Mouse (Mus musculus): ENCODE results near the gene Arhgef3. TPM values are rescaled to one million over a fixed set of nuclear protein-coding genes. Genes with fewer than 3 reads are reported as not detected.

The Arhgef3 gene
- polyA plus RNA-seq, 1 experiment from 2014 or later: 18.5 TPM

GRCm38 (mm10) chr14:27301768-27302499, 187.2 kb downstream of the Arhgef3 start:
- no peaks in the 10 kb centered on the region for H3K36me3 ChIP-seq (ENCODE audit: control insufficient read depth, insufficient read depth)
- no peak overlapping the region for H3K4me3 ChIP-seq (ENCODE audit: low read length)
- no peaks in the 10 kb centered on the region for H3K27me3 ChIP-seq (ENCODE audit: control insufficient read depth, insufficient read depth, low read length)
- H3K9me3 ChIP-seq (replicated peaks; ENCODE audit: control insufficient read depth, low read length): no peaks in the 10 kb centered on the region
- 67% methylated on average over 5 of the region's 5 CpGs for WGBS
- H3K27ac ChIP-seq (ENCODE audit: low read length): no peak overlapping the region
- H3K4me1 ChIP-seq (ENCODE audit: control insufficient read depth, insufficient read depth, low read length): peaks cover 4% of the 10 kb centered on the region
- H3K9ac ChIP-seq (ENCODE audit: low read length): no peak overlapping the region
- no peak overlapping the region for H3K4me2 ChIP-seq (ENCODE audit: low read depth, low read length)
- no peak for ATAC-seq (replicated peaks; ENCODE audit: extremely low read depth, insufficient read depth, low FRiP score)

- H3K4me3 ChIP-seq (ENCODE audit: low read length): no peak overlapping the region
- 67% methylated on average over 4 of the region's 4 CpGs for WGBS
These were observed 188.6 kb downstream of the Arhgef3 start for GRCm38 (mm10) chr14:27303294-27303693.

GRCm38 (mm10) chr14:27304408-27304807, 189.7 kb downstream of the Arhgef3 start:
- ATAC-seq (replicated peaks; ENCODE audit: extremely low read depth, insufficient read depth, low FRiP score): no peak
- no peaks in the 10 kb centered on the region for H3K27me3 ChIP-seq (ENCODE audit: control insufficient read depth, insufficient read depth, low read length)
- no peak overlapping the region for H3K4me3 ChIP-seq (ENCODE audit: low read length)
- H3K4me2 ChIP-seq (ENCODE audit: low read depth, low read length): no peak overlapping the region
- no peak overlapping the region for H3K27ac ChIP-seq (ENCODE audit: low read length)
- H3K9me3 ChIP-seq (replicated peaks; ENCODE audit: control insufficient read depth, low read length): no peaks in the 10 kb centered on the region
- 72% methylated on average over 4 of the region's 4 CpGs for WGBS
- no peak overlapping the region for H3K9ac ChIP-seq (ENCODE audit: low read length)
- no peaks in the 10 kb centered on the region for H3K4me1 ChIP-seq (ENCODE audit: control insufficient read depth, insufficient read depth, low read length)
- H3K36me3 ChIP-seq (ENCODE audit: control insufficient read depth, insufficient read depth): no peaks in the 10 kb centered on the region

More at GRCm38 (mm10) chr14:27303294-27303693, 188.6 kb downstream of the Arhgef3 start:
- Histone ChIP-seq H3K4me1 (ENCODE audit: control insufficient read depth, insufficient read depth, low read length) (peaks cover 4% of the 10 kb centered on the region; the same call in 1 of the 2 replicates), H3K36me3 (ENCODE audit: control insufficient read depth, insufficient read depth) (no peaks in the 10 kb centered on the region), H3K4me2 (ENCODE audit: low read depth, low read length) (no peak overlapping the region), H3K9ac (ENCODE audit: low read length) (no peak overlapping the region), H3K27ac (ENCODE audit: low read length) (no peak overlapping the region), H3K27me3 (ENCODE audit: control insufficient read depth, insufficient read depth, low read length) (no peaks in the 10 kb centered on the region), H3K9me3 (replicated peaks; ENCODE audit: control insufficient read depth, low read length) (no peaks in the 10 kb centered on the region)
- no peak for ATAC-seq (replicated peaks; ENCODE audit: extremely low read depth, insufficient read depth, low FRiP score)

GRCm38 (mm10) chr14:27308761-27309160, 194.1 kb downstream of the Arhgef3 start:
- Histone ChIP-seq H3K4me2 (ENCODE audit: low read depth, low read length) (no peak overlapping the region), H3K4me1 (ENCODE audit: control insufficient read depth, insufficient read depth, low read length) (no peaks in the 10 kb centered on the region), H3K9me3 (replicated peaks; ENCODE audit: control insufficient read depth, low read length) (no peaks in the 10 kb centered on the region), H3K4me3 (ENCODE audit: low read length) (no peak overlapping the region), H3K27me3 (ENCODE audit: control insufficient read depth, insufficient read depth, low read length) (no peaks in the 10 kb centered on the region), H3K36me3 (ENCODE audit: control insufficient read depth, insufficient read depth) (no peaks in the 10 kb centered on the region), H3K27ac (ENCODE audit: low read length) (no peak overlapping the region), H3K9ac (ENCODE audit: low read length) (no peak overlapping the region)
- 73% methylated on average over 3 of the region's 3 CpGs for WGBS
- ATAC-seq (replicated peaks; ENCODE audit: extremely low read depth, insufficient read depth, low FRiP score): no peak

GRCm38 (mm10) chr14:27310559-27311242, 196.0 kb downstream of the Arhgef3 start:
- no peak for ATAC-seq (replicated peaks; ENCODE audit: extremely low read depth, insufficient read depth, low FRiP score)
- H3K36me3 ChIP-seq (ENCODE audit: control insufficient read depth, insufficient read depth): no peaks in the 10 kb centered on the region
- no peak overlapping the region for H3K4me2 ChIP-seq (ENCODE audit: low read depth, low read length)
- H3K4me1 ChIP-seq (ENCODE audit: control insufficient read depth, insufficient read depth, low read length): no peaks in the 10 kb centered on the region
- no peaks in the 10 kb centered on the region for H3K9me3 ChIP-seq (replicated peaks; ENCODE audit: control insufficient read depth, low read length)
- WGBS: 72% methylated on average over 4 of the region's 4 CpGs
- H3K4me3 ChIP-seq (ENCODE audit: low read length): no peak overlapping the region
- H3K27me3 ChIP-seq (ENCODE audit: control insufficient read depth, insufficient read depth, low read length): no peaks in the 10 kb centered on the region
- H3K9ac ChIP-seq (ENCODE audit: low read length): no peak overlapping the region
- H3K27ac ChIP-seq (ENCODE audit: low read length): no peak overlapping the region

GRCm38 (mm10) chr14:27312380-27312779, 197.7 kb downstream of the Arhgef3 start:
- Histone ChIP-seq H3K27me3 (ENCODE audit: control insufficient read depth, insufficient read depth, low read length) (no peaks in the 10 kb centered on the region), H3K4me2 (ENCODE audit: low read depth, low read length) (no peak overlapping the region), H3K27ac (ENCODE audit: low read length) (no peak overlapping the region), H3K4me3 (ENCODE audit: low read length) (no peak overlapping the region), H3K9me3 (replicated peaks; ENCODE audit: control insufficient read depth, low read length) (no peaks in the 10 kb centered on the region), H3K4me1 (ENCODE audit: control insufficient read depth, insufficient read depth, low read length) (no peaks in the 10 kb centered on the region), H3K36me3 (ENCODE audit: control insufficient read depth, insufficient read depth) (no peaks in the 10 kb centered on the region), H3K9ac (ENCODE audit: low read length) (no peak overlapping the region)
- no peak for ATAC-seq (replicated peaks; ENCODE audit: extremely low read depth, insufficient read depth, low FRiP score)
- WGBS: 69% methylated on average over 1 of the region's 1 CpGs

- Histone ChIP-seq H3K9me3 (replicated peaks; ENCODE audit: control insufficient read depth, low read length) (no peaks in the 10 kb centered on the region), H3K4me3 (ENCODE audit: low read length) (no peak overlapping the region), H3K4me1 (ENCODE audit: control insufficient read depth, insufficient read depth, low read length) (peaks cover 12% of the 10 kb centered on the region), H3K27me3 (ENCODE audit: control insufficient read depth, insufficient read depth, low read length) (no peaks in the 10 kb centered on the region), H3K36me3 (ENCODE audit: control insufficient read depth, insufficient read depth) (no peaks in the 10 kb centered on the region), H3K27ac (ENCODE audit: low read length) (no peak overlapping the region), H3K4me2 (ENCODE audit: low read depth, low read length) (no peak overlapping the region), H3K9ac (ENCODE audit: low read length) (no peak overlapping the region)
- 85% methylated on average over 6 of the region's 6 CpGs for WGBS
- ATAC-seq (replicated peaks; ENCODE audit: extremely low read depth, insufficient read depth, low FRiP score): no peak
These were observed 201.0 kb downstream of the Arhgef3 start for GRCm38 (mm10) chr14:27315737-27316136.

GRCm38 (mm10) chr14:27317146-27317545, 202.4 kb downstream of the Arhgef3 start:
- Histone ChIP-seq H3K9me3 (replicated peaks; ENCODE audit: control insufficient read depth, low read length) (no peaks in the 10 kb centered on the region), H3K4me3 (ENCODE audit: low read length) (no peak overlapping the region), H3K4me1 (ENCODE audit: control insufficient read depth, insufficient read depth, low read length) (peaks cover 14% of the 10 kb centered on the region), H3K4me2 (ENCODE audit: low read depth, low read length) (no peak overlapping the region), H3K36me3 (ENCODE audit: control insufficient read depth, insufficient read depth) (no peaks in the 10 kb centered on the region), H3K27me3 (ENCODE audit: control insufficient read depth, insufficient read depth, low read length) (no peaks in the 10 kb centered on the region), H3K9ac (ENCODE audit: low read length) (no peak overlapping the region), H3K27ac (ENCODE audit: low read length) (no peak overlapping the region)
- ATAC-seq (replicated peaks; ENCODE audit: extremely low read depth, insufficient read depth, low FRiP score): no peak
- 71% methylated on average over 8 of the region's 8 CpGs for WGBS

GRCm38 (mm10) chr14:27319386-27319785, 204.7 kb downstream of the Arhgef3 start:
- H3K9ac ChIP-seq (ENCODE audit: low read length): no peak overlapping the region
- no peak overlapping the region for H3K4me3 ChIP-seq (ENCODE audit: low read length)
- no peaks in the 10 kb centered on the region for H3K27me3 ChIP-seq (ENCODE audit: control insufficient read depth, insufficient read depth, low read length)
- no peak overlapping the region for H3K4me2 ChIP-seq (ENCODE audit: low read depth, low read length)
- 0 out of 2 replicates have a peak, but pooled peaks cover 3% of the 10 kb centered on the region for H3K9me3 ChIP-seq (replicated peaks; ENCODE audit: control insufficient read depth, low read length)
- no peaks in the 10 kb centered on the region for H3K36me3 ChIP-seq (ENCODE audit: control insufficient read depth, insufficient read depth)
- no peak overlapping the region for H3K27ac ChIP-seq (ENCODE audit: low read length)
- peaks cover 14% of the 10 kb centered on the region for H3K4me1 ChIP-seq (ENCODE audit: control insufficient read depth, insufficient read depth, low read length)
- WGBS: 40% methylated on average over 7 of the region's 7 CpGs
- ATAC-seq (replicated peaks; ENCODE audit: extremely low read depth, insufficient read depth, low FRiP score): no peak

Measured in heart, embryonic 16.5 days (tissue).